Mouse (Mus musculus) 3T3-L1 (cell line): ENCODE data around the gene Baz1b.
"Not testable (repeated sequence)": the region's sequence is repeated elsewhere in the genome, so short reads cannot be mapped to it uniquely, and the experiment has no call there.

Experiments used
- DNase-seq: peaks from one replicate; pipeline ENCODE4 v3.0.0-alpha.2; 2015; ENCODE audit warnings: low read depth, low spot score

The Baz1b gene

GRCm38 (mm10) chr5:135179616-135180015 lies 7.4 kb upstream of the Baz1b start:
- DNase-seq: no peak

GRCm38 (mm10) chr5:135180796-135181195 lies 6.3 kb upstream of the Baz1b start:
- DNase-seq: no peak

GRCm38 (mm10) chr5:135181776-135182175 lies 5.3 kb upstream of the Baz1b start:
- no peak for DNase-seq

GRCm38 (mm10) chr5:135183131-135183861 lies 3.8 kb upstream of the Baz1b start:
- no peak for DNase-seq

GRCm38 (mm10) chr5:135185016-135185415 lies 2.0 kb upstream of the Baz1b start:
- DNase-seq: no peak

GRCm38 (mm10) chr5:135185596-135185995 lies 1.5 kb upstream of the Baz1b start:
- DNase-seq: peak; percentile 72

- DNase-seq: no peak
Measured at GRCm38 (mm10) chr5:135186231-135186620, 838 bp upstream of the Baz1b start.

GRCm38 (mm10) chr5:135187349-135188213 lies 517 bp downstream of the Baz1b start:
- DNase-seq: peak; percentile 52

- DNase-seq: peak; percentile 46
Measured at GRCm38 (mm10) chr5:135188214-135188554, 1.1 kb downstream of the Baz1b start.

- DNase-seq: no peak
Measured at GRCm38 (mm10) chr5:135189281-135190022, 2.4 kb downstream of the Baz1b start.

GRCm38 (mm10) chr5:135191620-135192019 lies 4.6 kb downstream of the Baz1b start:
- peak; percentile 92 for DNase-seq

GRCm38 (mm10) chr5:135192431-135192830 lies 5.4 kb downstream of the Baz1b start:
- peak; percentile 70 for DNase-seq

GRCm38 (mm10) chr5:135196367-135196766 lies 9.3 kb downstream of the Baz1b start:
- no peak for DNase-seq

GRCm38 (mm10) chr5:135202763-135203162 lies 15.7 kb downstream of the Baz1b start:
- DNase-seq: peak; percentile 59

- DNase-seq: peak; percentile 65
Measured at GRCm38 (mm10) chr5:135208197-135208596, 21.1 kb downstream of the Baz1b start.

- DNase-seq: no peak
Measured at GRCm38 (mm10) chr5:135216871-135217270, 29.8 kb downstream of the Baz1b start.

- DNase-seq: peak; percentile 75
Measured at GRCm38 (mm10) chr5:135220941-135221340, 33.9 kb downstream of the Baz1b start.

- DNase-seq: no peak
Measured at GRCm38 (mm10) chr5:135222066-135222465, 35.0 kb downstream of the Baz1b start.

- no peak for DNase-seq
Measured at GRCm38 (mm10) chr5:135224169-135224568, 37.1 kb downstream of the Baz1b start.

- DNase-seq: not testable (repeated sequence)
Measured at GRCm38 (mm10) chr5:135225879-135226278, 38.8 kb downstream of the Baz1b start.

GRCm38 (mm10) chr5:135230186-135230585 lies 43.1 kb downstream of the Baz1b start:
- no peak for DNase-seq
